Mouse (Mus musculus): ENCODE measurements around the gene Bpifb4.

GRCm38 (mm10) chr2:153953836-153954235, 15.8 kb downstream of the Bpifb4 start:
- TF ChIP-seq CTCF (IDR thresholded peaks at IDR 0.05; ENCODE audit: low read depth, low read length) (peak; percentile 39; the same call in 1 of the 2 replicates), POLR2AphosphoS5 (IDR thresholded peaks at IDR 0.05; ENCODE audit: insufficient replicate concordance, low read depth, low read length) (no peak), GATA2 (IDR thresholded peaks at IDR 0.05; ENCODE audit: borderline replicate concordance, low read depth, low read length) (no peak)
